Mouse (Mus musculus) gastrocnemius, adult 2 months (tissue): Measurements from ENCODE around the gene Igsf21. TPM values are rescaled to one million over a fixed set of nuclear protein-coding genes. Genes with fewer than 3 reads are reported as not detected.

ENCODE experiments used
- DNase-seq: peaks from one replicate; pipeline ENCODE4 v3.0.0; 2022
- H3K27ac ChIP-seq: fragments of 200-600 bp; 2 replicates; pipeline ENCODE4 v1.8.1; 2022; ENCODE audit warnings: mild to moderate bottlenecking
- H3K4me3 ChIP-seq: fragments of 200-600 bp; 2 replicates; pipeline ENCODE4 v1.8.1; 2022; ENCODE audit warnings: mild to moderate bottlenecking, moderate library complexity
- CTCF ChIP-seq: fragments of 200-600 bp; IDR thresholded peaks from 2 replicates; pipeline ENCODE4 v1.8.1; 2022; ENCODE audit warnings: antibody characterized with exemption, mild to moderate bottlenecking, moderate library complexity
- intact Hi-C: fragments of 180-260 bp; cut with DNase I; formaldehyde crosslinking; loops from one replicate; pipeline ENCODE4 v1.15.1; 2025
- total RNA-seq, 2 experiments: library from RNA; stranded (reverse); gene quantifications; 2 replicates each; pipeline ENCODE4 v1.2.3; 2021

Gene Igsf21
- total RNA-seq, 2 experiments from 2014 or later: 0.22 TPM; not detected in 1

- H3K4me3 ChIP-seq: no peak overlapping the region
- DNase-seq: no peak
- no peak overlapping the region for H3K27ac ChIP-seq
- intact Hi-C loops: no loop called here
- TF ChIP-seq CTCF: no peak
Measured at GRCm38 (mm10) chr4:140171917-140172316, 74.7 kb downstream of the Igsf21 start.

- intact Hi-C loops: no loop called here
- H3K4me3 ChIP-seq: no peak overlapping the region
Measured at GRCm38 (mm10) chr4:140171189-140171588, 75.4 kb downstream of the Igsf21 start.

GRCm38 (mm10) chr4:140165851-140166250 lies 80.7 kb downstream of the Igsf21 start:
- DNase-seq: no peak
- Histone ChIP-seq H3K27ac (no peak overlapping the region), H3K4me3 (no peak overlapping the region)
- no peak for TF ChIP-seq CTCF
- intact Hi-C loops: no loop called here

More at GRCm38 (mm10) chr4:140171189-140171588, 75.4 kb downstream of the Igsf21 start:
- DNase-seq: no peak
- H3K27ac ChIP-seq: no peak overlapping the region
- no peak for TF ChIP-seq CTCF

GRCm38 (mm10) chr4:140164662-140165061 lies 81.9 kb downstream of the Igsf21 start:
- DNase-seq: no peak
- intact Hi-C loops: no loop called here
- H3K27ac ChIP-seq: no peak overlapping the region
- no peak for TF ChIP-seq CTCF
- no peak overlapping the region for H3K4me3 ChIP-seq

DNA sequence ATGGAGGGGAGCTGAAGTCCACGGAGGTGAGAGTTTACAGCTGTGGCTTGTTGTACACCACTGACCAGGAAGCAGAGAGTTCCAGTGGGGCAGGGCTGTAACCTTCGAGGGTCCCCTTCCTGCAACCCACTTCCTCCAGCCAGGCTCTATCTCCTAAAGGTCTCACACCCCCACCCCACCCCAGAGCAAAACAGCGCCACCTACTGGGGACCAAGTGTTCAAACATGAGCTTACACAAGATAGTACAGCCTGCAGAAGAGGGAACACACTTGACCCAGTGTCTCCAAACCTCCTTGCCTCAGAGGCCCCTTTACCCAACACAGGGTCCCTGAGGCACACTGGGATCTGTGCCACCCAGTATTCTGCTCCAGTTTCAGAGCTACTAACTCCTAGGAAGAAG lies 87.0 kb downstream of the Igsf21 start:
- Histone ChIP-seq H3K4me3 (no peak overlapping the region), H3K27ac (no peak overlapping the region)
- intact Hi-C loops: no loop called here
- no peak for DNase-seq
- TF ChIP-seq CTCF: peak; percentile 39

- H3K4me3 ChIP-seq: no peak overlapping the region
- no peak for TF ChIP-seq CTCF
- no peak for DNase-seq
- no peak overlapping the region; the same call in 1 of the 2 replicates for H3K27ac ChIP-seq
- intact Hi-C loops: no loop called here
Measured at GRCm38 (mm10) chr4:140154899-140155463, 91.6 kb downstream of the Igsf21 start.

- no peak for TF ChIP-seq CTCF
- H3K4me3 ChIP-seq: no peak overlapping the region
- no peak for DNase-seq
- peak overlapping the region; percentile 35; the same call in 1 of the 2 replicates for H3K27ac ChIP-seq
- intact Hi-C loops: no loop called here
Measured at GRCm38 (mm10) chr4:140154484-140154883, 92.1 kb downstream of the Igsf21 start.

- intact Hi-C loops: loop anchor here (1.0 kb wide), 1 partner anchor 53 kb away; no protein-coding TSS in a partner anchor
- DNase-seq: peak; percentile 31
- H3K4me3 ChIP-seq: no peak overlapping the region
- TF ChIP-seq CTCF: no peak
- H3K27ac ChIP-seq: peak overlapping the region; percentile 75
Measured at GRCm38 (mm10) chr4:140153711-140154114, 92.9 kb downstream of the Igsf21 start.

- Histone ChIP-seq H3K27ac (peak overlapping the region; percentile 75), H3K4me3 (no peak overlapping the region)
- peak; percentile 52 for DNase-seq
- peak; percentile 87 for TF ChIP-seq CTCF
- intact Hi-C loops: loop anchor here (1.0 kb wide), 1 partner anchor 53 kb away; no protein-coding TSS in a partner anchor
Measured at GRCm38 (mm10) chr4:140153101-140153500, 93.5 kb downstream of the Igsf21 start.

- no peak for DNase-seq
- H3K4me3 ChIP-seq: no peak overlapping the region
- intact Hi-C loops: no loop called here
- no peak overlapping the region for H3K27ac ChIP-seq
- TF ChIP-seq CTCF: no peak
Measured at GRCm38 (mm10) chr4:140149706-140150105, 96.9 kb downstream of the Igsf21 start.

- no peak for TF ChIP-seq CTCF
- Histone ChIP-seq H3K27ac (no peak overlapping the region), H3K4me3 (no peak overlapping the region)
- intact Hi-C loops: no loop called here
- DNase-seq: no peak
Measured at GRCm38 (mm10) chr4:140147857-140148695, 98.5 kb downstream of the Igsf21 start.

DNA sequence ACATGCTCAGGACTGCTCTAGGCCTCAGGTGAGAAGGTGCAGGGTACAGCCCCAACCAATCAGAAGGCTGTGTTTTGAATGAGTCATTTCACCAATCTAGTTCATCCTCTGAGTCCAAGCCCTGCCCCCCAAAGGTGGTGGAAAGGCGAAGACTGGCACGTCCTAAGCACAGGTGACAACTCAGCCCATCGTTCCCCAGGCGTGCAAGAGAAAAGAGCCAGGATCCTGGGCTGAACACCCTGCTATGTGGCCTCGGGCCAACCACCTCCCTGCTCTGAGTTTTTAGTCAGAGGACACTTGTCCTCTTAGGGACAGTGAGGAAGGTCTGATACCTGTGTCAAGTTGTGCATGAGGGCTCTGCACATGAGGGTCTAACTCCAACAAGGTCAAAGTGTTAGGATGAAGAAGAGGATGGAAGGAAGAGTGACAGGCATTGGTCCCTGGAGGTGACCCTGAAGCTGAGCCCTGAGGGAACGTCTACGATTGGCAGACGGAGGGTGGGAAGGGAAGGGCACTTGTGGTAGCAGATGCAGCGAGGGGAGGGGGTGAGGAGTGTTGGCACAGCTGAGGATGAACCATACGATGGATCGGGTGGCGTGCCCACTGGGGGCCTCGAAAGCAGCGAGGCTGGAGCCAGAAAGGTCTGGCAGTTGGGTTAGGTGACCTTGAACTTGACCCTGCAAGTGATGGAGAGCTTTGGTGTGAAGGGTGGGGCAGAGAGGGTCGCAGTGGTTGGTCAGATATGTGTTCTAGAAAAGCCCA lies 99.3 kb downstream of the Igsf21 start:
- no peak overlapping the region for H3K27ac ChIP-seq
- intact Hi-C loops: no loop called here
- H3K4me3 ChIP-seq: no peak overlapping the region
- no peak for DNase-seq
- no peak for TF ChIP-seq CTCF

GRCm38 (mm10) chr4:140143884-140144525 lies 102.6 kb downstream of the Igsf21 start:
- TF ChIP-seq CTCF: peak; percentile 39
- Histone ChIP-seq H3K27ac (no peak overlapping the region), H3K4me3 (no peak overlapping the region)
- no peak for DNase-seq
- intact Hi-C loops: no loop called here
